Mouse (Mus musculus): ENCODE data around the gene Hacd1. TPM values are rescaled to one million over a fixed set of nuclear protein-coding genes. Genes with fewer than 3 reads are reported as not detected.

Gene Hacd1
- polyA plus RNA-seq, 2 experiments = 55.4 to 74.7 TPM

- Histone ChIP-seq H3K4me2 (replicated peaks; ENCODE audit: low read depth, low read length, severe bottlenecking) (no peak overlapping the region), H3K9me3 (ENCODE audit: control insufficient read depth, low read length) (no peaks in the 10 kb centered on the region), H3K27ac (replicated peaks; ENCODE audit: low read depth, low read length) (no peak overlapping the region), H3K36me3 (ENCODE audit: control insufficient read depth, insufficient read depth, low read length) (no peaks in the 10 kb centered on the region), H3K4me1 (ENCODE audit: control insufficient read depth, insufficient read depth, low read length) (no peaks in the 10 kb centered on the region), H3K4me3 (replicated peaks; ENCODE audit: low read length) (no peak overlapping the region), H3K9ac (ENCODE audit: low read depth, low read length, severe bottlenecking) (no peak overlapping the region), H3K27me3 (ENCODE audit: control insufficient read depth, insufficient read depth, low read length) (no peaks in the 10 kb centered on the region)
- ATAC-seq (ENCODE audit: low FRiP score, low read depth) (no peak), DNase-seq (ENCODE audit: low spot score) (no peak)
- TF ChIP-seq POLR2A (IDR thresholded peaks at IDR 0.05; ENCODE audit: borderline replicate concordance, extremely low read depth, insufficient read depth, insufficient read length) = no peak
- WGBS = 32% methylated on average over 1 of the region's 1 CpGs
Observed at GRCm38 (mm10) chr2:13834989-13835388, 220.9 kb downstream of the Hacd1 start.

GRCm38 (mm10) chr2:13816645-13817044 is 239.3 kb downstream of the Hacd1 start:
- Histone ChIP-seq H3K4me2 (replicated peaks; ENCODE audit: low read depth, low read length, severe bottlenecking) (no peak overlapping the region), H3K27me3 (ENCODE audit: control insufficient read depth, insufficient read depth, low read length) (no peaks in the 10 kb centered on the region), H3K4me1 (ENCODE audit: control insufficient read depth, insufficient read depth, low read length) (no peaks in the 10 kb centered on the region), H3K27ac (replicated peaks; ENCODE audit: low read depth, low read length) (no peak overlapping the region), H3K9me3 (ENCODE audit: control insufficient read depth, low read length) (no peaks in the 10 kb centered on the region), H3K4me3 (replicated peaks; ENCODE audit: low read length) (no peak overlapping the region), H3K36me3 (ENCODE audit: control insufficient read depth, insufficient read depth, low read length) (no peaks in the 10 kb centered on the region), H3K9ac (ENCODE audit: low read depth, low read length, severe bottlenecking) (no peak overlapping the region)
- WGBS = 83% methylated on average over 2 of the region's 2 CpGs
- DNase-seq (ENCODE audit: low spot score) (no peak), ATAC-seq (ENCODE audit: low FRiP score, low read depth) (no peak)
- TF ChIP-seq POLR2A (IDR thresholded peaks at IDR 0.05; ENCODE audit: borderline replicate concordance, extremely low read depth, insufficient read depth, insufficient read length) = no peak

GRCm38 (mm10) chr2:13808593-13808992 is 247.3 kb downstream of the Hacd1 start:
- Histone ChIP-seq H3K27me3 (ENCODE audit: control insufficient read depth, insufficient read depth, low read length) (no peaks in the 10 kb centered on the region), H3K9ac (ENCODE audit: low read depth, low read length, severe bottlenecking) (no peak overlapping the region), H3K36me3 (ENCODE audit: control insufficient read depth, insufficient read depth, low read length) (no peaks in the 10 kb centered on the region), H3K4me1 (ENCODE audit: control insufficient read depth, insufficient read depth, low read length) (no peaks in the 10 kb centered on the region), H3K4me2 (replicated peaks; ENCODE audit: low read depth, low read length, severe bottlenecking) (no peak overlapping the region), H3K27ac (replicated peaks; ENCODE audit: low read depth, low read length) (no peak overlapping the region), H3K9me3 (ENCODE audit: control insufficient read depth, low read length) (no peaks in the 10 kb centered on the region), H3K4me3 (replicated peaks; ENCODE audit: low read length) (no peak overlapping the region)
- no peak for DNase-seq (ENCODE audit: low spot score)
- ATAC-seq (ENCODE audit: low FRiP score, low read depth) = no peak
- TF ChIP-seq POLR2A (IDR thresholded peaks at IDR 0.05; ENCODE audit: borderline replicate concordance, extremely low read depth, insufficient read depth, insufficient read length) = no peak
- 78% methylated on average over 5 of the region's 5 CpGs for WGBS

GRCm38 (mm10) chr2:13808008-13808407 is 247.9 kb downstream of the Hacd1 start:
- no peaks in the 10 kb centered on the region for H3K9me3 ChIP-seq (ENCODE audit: control insufficient read depth, low read length)
- no peak overlapping the region for H3K4me2 ChIP-seq (replicated peaks; ENCODE audit: low read depth, low read length, severe bottlenecking)
- no peak for DNase-seq (ENCODE audit: low spot score)
- no peak overlapping the region for H3K27ac ChIP-seq (replicated peaks; ENCODE audit: low read depth, low read length)
- no peaks in the 10 kb centered on the region for H3K4me1 ChIP-seq (ENCODE audit: control insufficient read depth, insufficient read depth, low read length)
- ATAC-seq (ENCODE audit: low FRiP score, low read depth) = no peak
- TF ChIP-seq POLR2A (IDR thresholded peaks at IDR 0.05; ENCODE audit: borderline replicate concordance, extremely low read depth, insufficient read depth, insufficient read length) = no peak
- WGBS = 82% methylated on average over 4 of the region's 4 CpGs
- no peaks in the 10 kb centered on the region for H3K27me3 ChIP-seq (ENCODE audit: control insufficient read depth, insufficient read depth, low read length)
- H3K9ac ChIP-seq (ENCODE audit: low read depth, low read length, severe bottlenecking) = no peak overlapping the region
- no peaks in the 10 kb centered on the region for H3K36me3 ChIP-seq (ENCODE audit: control insufficient read depth, insufficient read depth, low read length)
- no peak overlapping the region for H3K4me3 ChIP-seq (replicated peaks; ENCODE audit: low read length)

- no peak for TF ChIP-seq POLR2A (IDR thresholded peaks at IDR 0.05; ENCODE audit: borderline replicate concordance, extremely low read depth, insufficient read depth, insufficient read length)
- no peaks in the 10 kb centered on the region for H3K9me3 ChIP-seq (ENCODE audit: control insufficient read depth, low read length)
- H3K4me3 ChIP-seq (replicated peaks; ENCODE audit: low read length) = no peak overlapping the region
- ATAC-seq (ENCODE audit: low FRiP score, low read depth) = no peak
- 84% methylated on average over 3 of the region's 3 CpGs for WGBS
- no peak overlapping the region for H3K27ac ChIP-seq (replicated peaks; ENCODE audit: low read depth, low read length)
- H3K36me3 ChIP-seq (ENCODE audit: control insufficient read depth, insufficient read depth, low read length) = no peaks in the 10 kb centered on the region
- no peaks in the 10 kb centered on the region for H3K27me3 ChIP-seq (ENCODE audit: control insufficient read depth, insufficient read depth, low read length)
- no peak overlapping the region for H3K9ac ChIP-seq (ENCODE audit: low read depth, low read length, severe bottlenecking)
- H3K4me2 ChIP-seq (replicated peaks; ENCODE audit: low read depth, low read length, severe bottlenecking) = no peak overlapping the region
- DNase-seq (ENCODE audit: low spot score) = no peak
- no peaks in the 10 kb centered on the region for H3K4me1 ChIP-seq (ENCODE audit: control insufficient read depth, insufficient read depth, low read length)
Observed at GRCm38 (mm10) chr2:13806120-13806519, 249.8 kb downstream of the Hacd1 start.

- Histone ChIP-seq H3K27me3 (ENCODE audit: control insufficient read depth, insufficient read depth, low read length) (no peaks in the 10 kb centered on the region), H3K27ac (replicated peaks; ENCODE audit: low read depth, low read length) (no peak overlapping the region), H3K4me3 (replicated peaks; ENCODE audit: low read length) (no peak overlapping the region), H3K36me3 (ENCODE audit: control insufficient read depth, insufficient read depth, low read length) (no peaks in the 10 kb centered on the region), H3K9ac (ENCODE audit: low read depth, low read length, severe bottlenecking) (no peak overlapping the region), H3K4me1 (ENCODE audit: control insufficient read depth, insufficient read depth, low read length) (no peaks in the 10 kb centered on the region), H3K4me2 (replicated peaks; ENCODE audit: low read depth, low read length, severe bottlenecking) (no peak overlapping the region), H3K9me3 (ENCODE audit: control insufficient read depth, low read length) (no peaks in the 10 kb centered on the region)
- 93% methylated on average over 2 of the region's 2 CpGs for WGBS
- DNase-seq (ENCODE audit: low spot score) = no peak
- TF ChIP-seq POLR2A (IDR thresholded peaks at IDR 0.05; ENCODE audit: borderline replicate concordance, extremely low read depth, insufficient read depth, insufficient read length) = no peak
- ATAC-seq (ENCODE audit: low FRiP score, low read depth) = no peak
Observed at GRCm38 (mm10) chr2:13800639-13801038, 255.3 kb downstream of the Hacd1 start.

Other genes starting within 250 kb of the Hacd1 start
- 48.5 and 48.6 TPM in 2 replicates for gene Stam, start 18.0 kb upstream of the Hacd1 start, polyA plus RNA-seq (2012; rRNA removed)
- gene Stam, start 18.0 kb upstream of the Hacd1 start, polyA plus RNA-seq (2014; fragmentation: Nextera tagmentation; extraction: Ambion mirVana) = 67.9 and 68.7 TPM in 2 replicates
- gene Tmem236, start 118.4 kb upstream of the Hacd1 start, polyA plus RNA-seq (2012; rRNA removed) = 0.09 and 0.10 TPM in 2 replicates
- gene Tmem236, start 118.4 kb upstream of the Hacd1 start, polyA plus RNA-seq (2014; fragmentation: Nextera tagmentation; extraction: Ambion mirVana) = 0.07 TPM in 1 of 2 replicates, not detected in the other
- gene Mrc1, start 173.3 kb upstream of the Hacd1 start, polyA plus RNA-seq (2012; rRNA removed) = 9.9 and 11.8 TPM in 2 replicates
- 12.7 and 14.9 TPM in 2 replicates for gene Mrc1, start 173.3 kb upstream of the Hacd1 start, polyA plus RNA-seq (2014; fragmentation: Nextera tagmentation; extraction: Ambion mirVana)